Mouse (Mus musculus) fat pad, adult 2 months (tissue): ENCODE measurements around the gene Smc5.

Experiments used
- DNase-seq: peaks from one replicate; pipeline ENCODE4 v3.0.0-alpha.2; 2011; ENCODE audit warnings: low read depth, low spot score; ENCODE audit errors: extremely low read depth

The Smc5 gene

DNA sequence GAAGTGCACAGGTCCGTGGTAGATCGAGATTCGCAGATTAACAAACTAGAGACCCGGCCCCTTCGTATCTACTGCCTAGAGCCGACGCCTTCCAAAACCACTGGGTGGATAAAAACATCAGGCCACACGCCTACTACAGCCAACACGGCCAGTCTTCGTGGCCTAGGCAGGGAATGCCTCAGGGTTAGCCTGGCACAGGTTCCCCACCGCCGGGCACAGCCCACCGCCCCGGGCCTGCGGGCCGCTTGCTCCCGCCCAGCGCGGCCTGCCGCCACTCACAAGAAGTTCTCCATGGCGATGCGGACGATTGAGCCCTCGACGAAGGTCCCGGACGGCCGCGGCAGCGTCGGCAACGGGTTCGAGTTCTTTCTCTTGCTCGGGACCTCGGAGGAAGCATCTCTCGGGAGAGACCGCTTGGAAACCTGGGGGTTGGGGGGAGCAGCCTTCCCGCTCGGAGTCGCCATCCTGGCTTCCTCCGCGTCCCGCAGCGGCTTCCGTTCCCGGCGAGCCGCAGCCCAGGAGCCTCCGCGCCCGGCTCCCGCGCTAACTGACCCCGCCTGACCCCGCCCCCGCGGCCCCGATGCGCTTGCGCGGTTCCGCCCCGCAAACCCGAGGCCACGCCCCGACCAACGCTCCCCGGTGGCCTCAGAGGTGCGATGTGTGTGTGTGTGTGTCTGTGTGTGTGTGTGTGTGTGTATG lies at the start of gene Smc5:
TSS of gene Smc5 (minus strand) at position 543 of the 699 bp plus-strand sequence.
- no peak for DNase-seq

DNA sequence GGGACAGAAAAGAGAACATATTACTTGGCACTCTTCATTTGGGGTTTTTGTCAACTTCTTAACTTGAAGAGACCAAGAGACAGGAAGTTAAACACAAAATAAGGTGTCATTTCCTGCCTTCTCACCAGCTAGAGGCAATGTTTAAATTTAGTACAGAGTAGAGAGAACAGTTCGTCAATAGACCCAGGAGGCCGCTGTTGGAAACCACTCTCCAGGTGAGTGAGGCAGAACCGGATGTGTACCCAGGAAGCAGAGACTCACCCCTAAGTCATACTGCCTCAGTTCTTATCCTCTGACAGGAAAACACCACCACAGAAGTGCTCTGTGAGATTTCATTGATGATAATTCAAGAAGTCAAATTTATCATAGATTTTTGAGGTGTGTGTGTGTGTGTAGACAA lies 49.4 kb upstream of the Smc5 start:
- DNase-seq: no peak

DNA sequence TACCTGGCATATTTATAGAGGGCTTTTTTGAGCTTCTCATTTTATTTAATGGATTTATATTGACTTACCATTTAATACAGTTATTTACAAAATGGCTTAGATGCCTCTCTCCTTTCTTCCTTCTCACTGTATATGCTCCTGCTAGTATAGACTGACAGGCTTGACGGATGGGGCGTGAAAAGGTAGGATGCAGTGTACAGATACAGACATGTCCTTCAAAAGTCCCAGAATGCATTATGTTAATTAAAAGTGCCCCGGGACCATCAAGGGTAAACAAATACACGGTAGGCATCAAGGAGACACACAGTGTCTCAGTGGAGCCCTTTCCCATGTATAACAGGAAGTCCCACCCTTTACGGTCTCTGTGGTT lies 44.3 kb upstream of the Smc5 start:
- no peak for DNase-seq

DNA sequence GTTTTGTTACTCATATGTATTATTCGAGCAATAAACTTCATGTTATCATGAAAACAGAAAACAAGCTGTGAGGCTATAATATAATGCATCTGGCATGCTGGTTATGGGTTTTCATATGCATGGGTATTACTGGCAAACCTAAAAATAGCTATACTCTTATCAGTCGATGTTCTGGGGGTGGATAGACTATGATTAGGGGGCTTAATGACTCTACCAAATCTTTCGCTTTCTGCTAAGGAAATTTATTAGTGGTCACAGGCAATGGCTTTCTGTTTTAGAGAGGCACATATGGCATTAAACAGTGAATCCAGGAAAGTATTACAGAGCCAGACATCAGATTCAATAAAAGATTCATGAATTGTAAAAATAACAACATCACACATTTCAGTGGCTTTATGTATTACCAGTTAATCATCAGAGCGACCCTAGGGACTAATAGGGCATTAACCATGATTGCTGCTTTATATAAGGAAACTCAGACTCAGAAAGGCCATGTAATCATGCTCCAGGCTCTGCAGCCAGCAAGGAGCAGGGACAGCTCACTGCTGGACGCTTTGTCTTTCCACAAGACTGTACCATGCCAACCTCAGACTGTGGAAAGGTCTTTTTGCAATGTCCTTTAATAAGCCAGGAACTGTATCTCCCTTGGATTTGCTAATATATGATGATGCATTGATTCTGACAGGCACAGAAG lies 43.7 kb upstream of the Smc5 start:
- DNase-seq: no peak

DNA sequence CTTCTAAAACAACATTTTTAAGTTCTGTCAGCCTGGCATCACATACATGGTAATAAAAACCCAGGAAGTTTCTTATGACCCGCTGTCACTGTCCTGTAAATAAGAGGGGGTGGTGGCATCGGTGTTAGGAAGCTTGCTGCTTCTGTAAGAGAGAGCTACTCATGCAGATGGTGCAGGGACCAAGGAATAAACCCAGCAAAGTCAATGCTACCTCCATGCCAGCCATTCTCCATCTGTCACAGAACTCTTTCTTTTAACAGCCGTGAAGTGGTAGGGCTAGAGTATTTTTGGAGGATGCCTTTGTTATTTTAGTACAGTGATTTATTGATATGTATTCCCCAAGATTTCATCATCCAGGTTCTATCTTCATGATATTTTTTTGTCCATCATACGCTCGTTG lies 43.2 kb upstream of the Smc5 start:
- no peak for DNase-seq

DNA sequence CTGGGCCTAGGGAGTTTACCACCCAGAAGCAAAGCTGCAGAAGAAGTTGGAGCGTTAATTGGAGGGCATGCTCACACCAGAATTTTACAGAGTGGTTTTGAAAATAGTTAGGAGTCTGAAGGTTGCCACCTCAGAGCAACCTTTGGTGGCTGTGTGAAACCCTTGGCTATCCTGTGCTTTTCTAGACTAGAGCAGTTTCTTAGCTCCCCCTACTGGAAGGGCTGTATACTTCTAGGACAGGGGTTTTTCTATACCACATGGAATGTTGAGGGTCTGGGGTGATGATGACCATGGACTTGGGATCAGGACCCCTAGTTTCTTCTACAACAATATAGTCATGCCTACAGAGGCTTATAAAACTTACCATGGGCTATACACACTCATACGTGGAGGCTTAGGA lies 36.3 kb upstream of the Smc5 start:
- DNase-seq: no peak

DNA sequence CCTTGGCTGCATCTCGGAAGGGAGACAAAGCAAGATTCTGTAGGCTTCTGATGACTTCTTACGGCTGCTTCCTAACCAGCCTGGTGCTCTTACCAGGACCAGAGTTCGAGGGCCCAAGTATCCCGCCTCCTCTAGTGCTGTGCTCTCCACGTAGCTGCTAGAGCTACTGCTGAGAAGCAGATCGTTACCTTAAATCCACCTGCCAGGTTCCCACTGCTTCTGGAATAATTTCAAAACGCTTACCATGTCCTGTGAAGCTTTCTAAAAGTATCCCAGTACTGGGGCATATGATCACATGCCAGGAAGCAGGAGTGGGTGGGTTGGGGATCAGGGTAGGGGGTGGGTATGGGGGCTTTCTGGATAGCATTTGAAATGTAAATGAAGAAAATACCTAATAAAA lies 33.0 kb upstream of the Smc5 start:
- DNase-seq: no peak

DNA sequence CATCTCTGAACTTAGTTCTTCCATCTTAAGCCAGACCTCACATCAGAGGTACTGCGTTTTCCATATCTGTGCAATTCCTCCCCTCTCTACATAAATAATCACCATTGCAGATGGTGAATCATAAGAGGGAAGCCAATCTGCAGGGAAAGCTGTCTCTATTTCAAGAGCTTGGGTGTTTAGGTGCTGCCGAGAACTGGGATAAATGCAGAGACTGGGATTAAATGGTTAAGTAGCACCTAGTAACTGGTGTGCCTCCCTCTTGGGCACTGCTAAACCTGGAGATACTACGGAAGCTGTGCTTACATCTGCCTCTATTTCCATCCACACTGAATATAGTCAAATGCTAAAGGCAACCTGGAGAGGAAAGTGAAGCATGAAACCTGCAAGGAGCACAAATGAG lies 26.3 kb upstream of the Smc5 start:
- DNase-seq: no peak

- DNase-seq: no peak
Observed at GRCm38 (mm10) chr19:23298917-23299316, 25.2 kb upstream of the Smc5 start.

DNA sequence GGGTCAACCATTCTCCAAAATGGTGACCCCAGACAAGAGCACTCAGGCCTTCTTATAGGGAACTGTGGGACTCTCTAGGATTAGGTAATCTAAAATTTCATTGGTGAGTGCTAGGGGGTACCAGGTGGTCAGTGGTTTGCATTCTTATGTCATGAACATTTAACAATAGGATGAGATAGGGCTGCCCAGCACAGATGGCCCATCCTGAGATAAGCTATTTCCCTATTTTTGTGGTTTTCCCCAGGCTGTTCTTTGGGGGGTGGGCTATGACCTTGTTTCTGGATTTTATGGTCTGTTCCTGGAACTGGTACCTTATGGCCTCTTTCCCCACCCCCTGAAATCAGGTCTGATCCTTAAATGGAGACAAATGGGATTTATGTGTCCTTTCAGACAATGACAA lies 23.5 kb upstream of the Smc5 start:
- DNase-seq: no peak

GRCm38 (mm10) chr19:23289251-23289650 lies 15.6 kb upstream of the Smc5 start:
- DNase-seq: no peak

DNA sequence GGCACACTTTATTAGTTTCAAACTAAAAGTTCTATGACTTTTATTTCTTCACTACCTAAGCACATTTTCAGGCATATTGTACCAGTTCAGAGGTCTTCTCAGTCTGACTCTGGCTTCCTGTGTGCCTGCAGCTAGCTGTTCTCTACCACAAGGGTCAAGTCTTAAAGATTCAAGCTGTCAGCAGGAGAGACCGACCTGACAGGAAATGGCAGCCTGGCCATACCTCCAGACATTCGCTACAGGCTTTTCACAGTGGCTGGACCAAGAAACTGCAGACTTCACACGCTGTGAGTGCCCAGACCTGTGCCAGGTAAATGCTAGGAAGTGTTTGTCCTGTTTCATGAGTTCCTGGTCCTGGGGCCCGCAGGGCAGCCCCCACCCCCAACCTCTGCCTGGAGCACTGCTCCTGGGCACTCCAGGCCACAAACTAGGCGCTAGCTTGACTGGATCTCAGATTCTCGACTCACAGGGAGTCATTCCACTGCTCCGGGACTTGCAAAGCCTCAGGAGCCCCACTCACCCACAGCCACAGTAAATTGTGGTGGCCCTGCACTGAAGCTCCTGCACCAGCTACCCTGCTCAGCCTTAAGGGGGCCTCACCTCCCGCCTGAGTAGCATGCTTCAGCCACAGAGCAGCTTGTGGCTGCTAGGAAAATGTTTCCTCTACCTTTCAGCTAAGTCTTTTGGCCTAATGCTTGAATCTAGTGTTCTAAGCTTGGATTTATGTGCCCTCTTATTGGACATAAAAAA lies 8.4 kb upstream of the Smc5 start:
- no peak for DNase-seq

DNA sequence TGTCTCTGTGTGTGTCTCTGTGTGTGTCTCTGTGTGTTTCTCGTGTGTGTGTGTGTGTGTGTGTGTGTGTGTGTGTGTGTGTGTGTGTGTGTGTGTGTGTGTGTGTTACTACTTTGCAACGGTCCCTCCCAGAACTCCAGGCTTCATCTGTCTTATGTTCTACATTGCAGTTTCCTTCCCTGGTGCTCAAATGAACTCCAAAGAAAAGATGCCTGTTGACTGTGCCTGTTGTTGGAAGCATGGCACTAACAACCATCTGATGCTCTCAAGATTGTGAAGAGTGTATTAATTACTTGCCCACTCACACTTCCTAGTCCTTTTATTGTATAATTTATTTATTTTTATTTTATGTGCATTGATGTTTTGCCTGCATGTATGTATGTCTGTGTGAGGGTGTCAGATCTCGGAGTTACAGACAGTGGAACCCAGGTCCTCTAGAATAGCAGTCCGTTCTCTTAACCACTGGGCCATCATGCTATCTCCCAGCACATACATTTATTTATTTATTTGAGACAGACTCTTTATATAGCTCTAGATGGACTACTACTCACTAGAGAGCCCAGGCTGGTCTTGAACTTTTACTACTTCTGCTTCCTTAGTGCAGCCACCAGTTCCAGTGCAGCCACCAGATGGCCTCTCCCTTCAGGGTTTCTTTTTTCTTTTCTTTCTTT lies 492 bp upstream of the Smc5 start:
- no peak for DNase-seq

DNA sequence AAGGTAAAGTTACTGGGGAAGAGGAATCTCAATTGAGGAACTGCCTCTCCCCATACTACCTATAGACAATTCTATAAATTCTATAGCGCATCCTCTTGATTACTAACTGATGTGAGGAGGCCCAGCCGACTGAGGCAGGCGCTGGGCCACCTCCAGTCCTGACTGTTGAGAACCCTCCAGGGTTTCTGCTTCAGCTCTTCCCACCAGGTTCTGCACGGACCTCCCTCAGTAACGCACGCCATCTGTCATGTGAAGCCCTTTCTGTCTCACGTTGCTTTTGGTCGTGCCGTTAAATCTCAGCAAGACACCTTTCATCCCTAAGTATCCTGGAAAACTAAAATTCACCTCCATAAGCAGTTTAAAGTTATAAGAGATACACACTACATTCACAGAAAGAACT lies 16.9 kb downstream of the Smc5 start:
- DNase-seq: no peak

- DNase-seq: no peak
Observed at GRCm38 (mm10) chr19:23246473-23246872, 27.2 kb downstream of the Smc5 start.

DNA sequence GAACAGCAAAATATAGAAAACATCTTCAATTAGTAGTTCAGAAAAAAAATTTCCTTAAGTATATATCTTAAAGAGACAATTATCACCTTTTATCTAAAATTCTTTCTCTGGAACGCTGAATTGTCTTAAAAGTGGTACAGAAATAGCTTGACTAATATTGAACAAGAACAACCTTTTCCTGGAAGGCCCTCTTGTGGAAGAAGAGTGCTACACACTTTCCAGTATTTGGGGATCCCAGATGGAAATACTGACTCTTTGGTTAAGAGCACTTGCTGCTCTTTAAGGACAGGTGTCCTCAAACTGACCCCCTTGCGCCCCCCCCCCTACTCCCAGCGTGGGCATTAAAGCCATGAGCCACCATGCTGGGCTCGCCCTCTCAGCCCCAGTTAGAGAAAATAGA lies 48.6 kb downstream of the Smc5 start:
- DNase-seq: no peak

DNA sequence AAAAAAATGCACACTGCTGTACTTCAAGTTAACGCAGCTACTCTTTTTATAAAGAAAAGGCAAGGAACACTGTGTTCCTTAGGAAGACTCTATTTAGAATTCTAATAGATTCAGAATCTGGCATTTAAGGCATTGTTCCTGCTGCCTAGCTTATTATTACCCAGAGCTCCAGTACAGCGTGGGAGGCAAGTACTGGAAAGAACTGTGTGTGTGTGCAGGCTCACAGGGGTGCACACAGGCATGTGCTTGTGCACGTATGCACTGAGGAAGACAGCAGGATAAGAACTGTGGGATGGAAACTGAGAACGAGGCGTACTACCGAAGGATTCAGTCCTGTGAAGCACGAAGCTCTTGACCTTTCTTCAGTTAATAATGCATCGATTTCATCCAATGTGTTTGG lies 59.4 kb downstream of the Smc5 start:
- DNase-seq: no peak

GRCm38 (mm10) chr19:23211325-23211724 lies 62.4 kb downstream of the Smc5 start:
- no peak for DNase-seq

- DNase-seq: no peak
Observed at GRCm38 (mm10) chr19:23203505-23204053, 70.1 kb downstream of the Smc5 start.

DNA sequence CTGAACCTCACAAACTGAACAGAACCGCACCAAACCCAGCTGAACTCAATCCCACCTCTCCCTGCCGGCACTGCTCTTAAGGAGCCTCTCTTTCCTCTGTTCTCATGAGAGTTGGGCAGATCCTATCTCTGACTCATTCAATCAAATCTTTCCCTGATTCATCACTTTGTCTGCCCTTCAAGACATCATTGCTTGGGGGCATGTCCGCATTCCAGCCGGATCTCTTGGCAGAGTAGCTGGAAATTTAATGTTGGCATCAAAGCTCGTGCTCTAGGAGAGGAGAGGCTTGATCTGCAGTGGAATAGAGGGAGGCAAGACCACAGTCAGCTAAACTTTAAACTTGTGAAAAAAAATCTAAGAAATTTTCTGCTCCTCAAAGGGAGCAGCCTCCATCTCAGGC lies 71.6 kb downstream of the Smc5 start:
- DNase-seq: no peak

- DNase-seq: no peak
Observed at GRCm38 (mm10) chr19:23193076-23193475, 80.6 kb downstream of the Smc5 start.
